ENCODE assay signal across 7 mouse cellular contexts in the genomic region with DNA sequence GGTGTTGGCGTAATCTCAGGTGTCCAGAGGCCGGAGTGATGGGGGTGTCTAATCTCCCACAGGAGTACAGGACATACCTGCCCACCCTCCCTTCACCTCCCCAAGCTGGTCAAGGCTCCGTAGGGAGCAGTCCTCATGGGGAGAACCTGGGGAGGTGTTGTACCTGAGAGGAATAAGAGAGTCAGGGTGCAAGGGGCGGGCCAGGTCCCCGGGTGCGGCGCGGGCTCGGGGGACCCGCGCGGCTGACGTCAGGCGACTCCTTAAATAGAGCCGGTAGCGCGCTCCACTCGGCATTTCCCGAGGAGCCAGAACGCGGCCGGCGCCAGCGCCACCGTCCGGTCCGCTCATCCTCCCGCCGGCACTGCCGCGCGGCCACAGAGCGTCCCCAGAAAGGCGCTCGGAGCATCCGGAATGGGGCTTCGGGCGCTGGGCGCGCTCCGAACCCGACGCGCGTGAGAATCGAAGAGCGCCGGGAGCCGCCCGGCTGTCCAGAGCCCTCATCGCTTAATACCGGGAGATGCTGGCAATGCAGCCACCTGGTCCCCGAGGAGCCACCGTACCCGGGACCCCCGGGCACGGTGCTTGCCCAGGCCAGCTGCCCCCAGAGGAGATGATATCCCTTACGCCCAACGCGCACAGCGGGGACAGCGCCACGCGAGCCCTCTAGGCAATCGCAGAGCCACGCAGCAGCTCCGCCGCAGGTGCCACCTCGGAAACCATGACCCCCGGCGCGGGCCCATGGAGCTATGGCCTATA. TPM values are rescaled to one million over a fixed set of nuclear protein-coding genes. Genes with fewer than 3 reads are reported as not detected.
DNase-seq lines count a peak whose midpoint lies in the region; ATAC-seq and TF ChIP-seq lines count a peak whose summit lies in the region.

No protein-coding gene starts in this region.

- 7% methylated on average over 72 of the region's 72 CpGs for WGBS in spleen, adult 2 months
- WGBS in embryonic facial prominence, embryonic 13.5 days, result 2% methylated on average over 69 of the region's 72 CpGs
- WGBS in intestine, embryonic 14.5 days, result 3% methylated on average over 53 of the region's 72 CpGs
- WGBS in midbrain, embryonic 11.5 days, result under 1% methylated on average over 66 of the region's 72 CpGs

- H3K9ac ChIP-seq in embryonic facial prominence, embryonic 13.5 days, result no peak overlapping the region
- no peak overlapping the region for H3K9ac ChIP-seq in intestine, embryonic 14.5 days (ENCODE audit: low read length)
- no peak overlapping the region for H3K9ac ChIP-seq in midbrain, embryonic 11.5 days (ENCODE audit: low read length)

- no peak for TF ChIP-seq POLR2A in spleen, adult 2 months (IDR thresholded peaks at IDR 0.05; ENCODE audit: low read depth, low read length)

- peak in 1 of 2 experiments; percentile 3 for DNase-seq in spleen, adult 2 months (ENCODE audit: low read depth in 1 of 2, low spot score in 2 of 2)
- no peak for DNase-seq in spleen, postnatal 36 days (ENCODE audit: low spot score in 2 of 2)
- no peak for DNase-seq in intestine, embryonic 14.5 days (ENCODE audit: low spot score)
- DNase-seq in midbrain, embryonic 11.5 days (ENCODE audit: low spot score, missing footprints), result peak; percentile 89
- peak; percentile 41 for DNase-seq in testis, postnatal 10 days (ENCODE audit: low spot score)
- DNase-seq in c-Kit-positive CD71-positive TER-119-positive erythroid progenitor cells, embryonic 14.5 days (ENCODE audit: low spot score), result no peak

- peak overlapping the region; percentile 55 for H3K4me2 ChIP-seq in embryonic facial prominence, embryonic 13.5 days
- peak overlapping the region; percentile 40 for H3K4me2 ChIP-seq in intestine, embryonic 14.5 days (ENCODE audit: low read length)
- peak overlapping the region; percentile 59 for H3K4me2 ChIP-seq in midbrain, embryonic 11.5 days

- H3K27ac ChIP-seq in spleen, adult 2 months (ENCODE audit: insufficient read depth, low read length), result no peak overlapping the region
- no peak overlapping the region for H3K27ac ChIP-seq in embryonic facial prominence, embryonic 13.5 days
- no peak overlapping the region for H3K27ac ChIP-seq in intestine, embryonic 14.5 days (ENCODE audit: low read depth)
- H3K27ac ChIP-seq in midbrain, embryonic 11.5 days (ENCODE audit: low read depth, low read length), result no peak overlapping the region

- H3K27me3 ChIP-seq in spleen, adult 2 months (ENCODE audit: control insufficient read depth, insufficient read depth, low read length), result peaks cover 14% of the 10 kb centered on the region
- peaks cover 61% of the 10 kb centered on the region for H3K27me3 ChIP-seq in embryonic facial prominence, embryonic 13.5 days
- peaks cover 47% of the 10 kb centered on the region for H3K27me3 ChIP-seq in intestine, embryonic 14.5 days (replicated peaks; ENCODE audit: control insufficient read depth, insufficient read depth, low read length)
- H3K27me3 ChIP-seq in midbrain, embryonic 11.5 days (ENCODE audit: control insufficient read depth, insufficient read depth, low read length), result peaks cover 30% of the 10 kb centered on the region

- no peaks in the 10 kb centered on the region for H3K36me3 ChIP-seq in spleen, adult 2 months (ENCODE audit: control insufficient read depth, insufficient read depth, low read length)
- no peaks in the 10 kb centered on the region for H3K36me3 ChIP-seq in embryonic facial prominence, embryonic 13.5 days
- no peaks in the 10 kb centered on the region for H3K36me3 ChIP-seq in intestine, embryonic 14.5 days (ENCODE audit: control insufficient read depth, insufficient read depth, low read length)
- no peaks in the 10 kb centered on the region for H3K36me3 ChIP-seq in midbrain, embryonic 11.5 days (ENCODE audit: control insufficient read depth, insufficient read depth, low read length)

- no peaks in the 10 kb centered on the region for H3K9me3 ChIP-seq in embryonic facial prominence, embryonic 13.5 days
- no peaks in the 10 kb centered on the region for H3K9me3 ChIP-seq in intestine, embryonic 14.5 days (ENCODE audit: control insufficient read depth, low read length)
- H3K9me3 ChIP-seq in midbrain, embryonic 11.5 days (ENCODE audit: control insufficient read depth, low read length), result no peaks in the 10 kb centered on the region

- no peaks in the 10 kb centered on the region for H3K4me1 ChIP-seq in spleen, adult 2 months (ENCODE audit: control insufficient read depth, insufficient read depth, insufficient read length)
- H3K4me1 ChIP-seq in embryonic facial prominence, embryonic 13.5 days, result peaks cover 13% of the 10 kb centered on the region; the same call in 1 of the 2 replicates
- H3K4me1 ChIP-seq in intestine, embryonic 14.5 days (replicated peaks; ENCODE audit: control insufficient read depth, insufficient read depth, low read length), result no peaks in the 10 kb centered on the region
- H3K4me1 ChIP-seq in midbrain, embryonic 11.5 days (ENCODE audit: control insufficient read depth, insufficient read depth, low read length), result peaks cover 10% of the 10 kb centered on the region

- no peak for TF ChIP-seq CTCF in spleen, adult 2 months (IDR thresholded peaks at IDR 0.05; ENCODE audit: extremely low read depth, insufficient read depth, insufficient read length, insufficient replicate concordance)

- H3K4me3 ChIP-seq in spleen, adult 2 months (ENCODE audit: extremely low read depth, insufficient read depth, insufficient read length), result peak overlapping the region; percentile 1; the same call in 1 of the 2 replicates
- H3K4me3 ChIP-seq in embryonic facial prominence, embryonic 13.5 days, result peak overlapping the region; percentile 32
- H3K4me3 ChIP-seq in intestine, embryonic 14.5 days (ENCODE audit: low read depth, low read length), result peak overlapping the region; percentile 27
- peak overlapping the region; percentile 32 for H3K4me3 ChIP-seq in midbrain, embryonic 11.5 days (ENCODE audit: low read depth, low read length)

- no peak for ATAC-seq in embryonic facial prominence, embryonic 13.5 days (ENCODE audit: insufficient number of reproducible peaks, insufficient read depth, low FRiP score, low TSS enrichment, low read depth)
- ATAC-seq in intestine, embryonic 14.5 days (replicated peaks; ENCODE audit: low FRiP score, low TSS enrichment, low read depth), result peak; percentile 47; the same call in 1 of the 2 replicates
- peak; percentile 58; the same call in 1 of the 2 replicates for ATAC-seq in midbrain, embryonic 11.5 days (ENCODE audit: low FRiP score)

RNA-seq across cellular contexts. Expression of gene Hs3st2, which starts 0.5 kb away (rescaled TPM):
- polyA plus RNA-seq in spleen, adult 2 months (2012; rRNA removed), result 5.0 and 12.2 TPM in 2 replicates
- polyA plus RNA-seq in embryonic facial prominence, embryonic 13.5 days (2015; fragmentation: Nextera tagmentation; extraction: Ambion mirVana), result 0.44 TPM in 2 replicates
- 0.67 and 0.68 TPM in 2 replicates for polyA plus RNA-seq in intestine, embryonic 14.5 days (2014; fragmentation: Nextera tagmentation; extraction: Ambion mirVana)
- 0.70 and 1.2 TPM in 2 replicates for polyA plus RNA-seq in midbrain, embryonic 11.5 days (2014; fragmentation: Nextera tagmentation; extraction: Ambion mirVana)

Comparison
In these comparisons a context has a peak if more than half of its experiments do, and no peak if none do; other contexts are left out.
1. DNase-seq: peak in midbrain, embryonic 11.5 days (single experiment) and testis, postnatal 10 days (single experiment); none in spleen, postnatal 36 days (0 of 2), intestine, embryonic 14.5 days (single experiment) and c-Kit-positive CD71-positive TER-119-positive erythroid progenitor cells, embryonic 14.5 days (single experiment).
2. Peak in every context shown above with its lines, with median percentiles within 50 percentile points of each other: H3K4me3 ChIP-seq and H3K4me2 ChIP-seq.